ENCODE assay signal across 15 mouse cellular contexts in the genomic region with DNA sequence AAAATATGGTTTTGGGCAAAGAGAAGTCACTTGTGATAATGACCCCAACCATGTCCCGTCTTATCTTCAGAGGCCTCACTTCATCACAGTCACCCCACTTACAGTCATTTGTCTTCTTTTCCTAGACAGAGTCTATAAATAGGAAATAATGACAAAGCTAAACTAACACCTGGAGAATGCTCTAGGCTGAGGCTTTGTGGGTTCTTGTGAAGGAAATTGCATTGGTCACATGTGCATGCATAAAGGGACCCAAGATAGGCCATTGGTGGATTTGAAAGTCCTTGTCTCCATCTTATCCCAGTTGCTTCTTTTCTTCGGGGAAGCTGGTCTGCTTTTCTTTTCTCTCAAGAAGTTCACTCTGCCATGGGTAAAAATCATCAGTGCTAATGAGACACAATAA.
"Had no signal": no experiment of that assay in that cellular context is flagged by ENCODE, and none has a peak within 500 bp of the region (broad histone marks: within the 10 kb centered on the region; RNA-seq: fewer than 3 reads in every experiment).

No protein-coding gene starts in this region.

- DNase-seq: lung, adult 18-20 months; lung, embryonic 14.5 days; lung, postnatal 14 days; lung, postnatal 36 days; midbrain, embryonic 14.5 days; right cerebral cortex, postnatal 14 days; thymus, adult 2 months; thymus, postnatal 25 days; thymus, postnatal 4 days had no signal

- H3K4me2 ChIP-seq: lung, embryonic 14.5 days; midbrain, embryonic 12.5 days; neural tube, embryonic 12.5 days; stomach, embryonic 15.5 days had no signal

- H3K27me3 ChIP-seq: midbrain, embryonic 12.5 days; neural tube, embryonic 12.5 days; stomach, embryonic 15.5 days had no signal

- ATAC-seq: midbrain, embryonic 16.5 days had no signal

- H3K9ac ChIP-seq: lung, embryonic 14.5 days; midbrain, embryonic 12.5 days; neural tube, embryonic 12.5 days; stomach, embryonic 15.5 days had no signal

- H3K9me3 ChIP-seq: midbrain, embryonic 10.5 days; midbrain, embryonic 12.5 days; neural tube, embryonic 12.5 days; stomach, embryonic 15.5 days had no signal

- H3K4me1 ChIP-seq: neural tube, embryonic 12.5 days; stomach, embryonic 15.5 days had no signal

- H3K36me3 ChIP-seq: midbrain, embryonic 10.5 days; midbrain, embryonic 12.5 days; neural tube, embryonic 12.5 days; stomach, embryonic 15.5 days had no signal

- H3K4me3 ChIP-seq: midbrain, embryonic 10.5 days; midbrain, embryonic 12.5 days; neural tube, embryonic 12.5 days; stomach, embryonic 15.5 days had no signal

- H3K27ac ChIP-seq: midbrain, embryonic 10.5 days; midbrain, embryonic 12.5 days; neural tube, embryonic 12.5 days; stomach, embryonic 15.5 days; stomach, postnatal 0 days had no signal
